In genomic region chr1:162359270-162359669, GRCm38 (mm10) we compare ENCODE assay signal across 8 mouse cellular contexts.
DNase-seq lines count a peak whose midpoint lies in the region; ATAC-seq lines count a peak whose summit lies in the region.

No protein-coding gene starts in this region.

- no peak overlapping the region for H3K27ac ChIP-seq in forebrain, embryonic 11.5 days (ENCODE audit: low read depth, low read length)
- H3K27ac ChIP-seq in midbrain, embryonic 10.5 days (replicated peaks): no peak overlapping the region

- H3K4me1 ChIP-seq in forebrain, embryonic 11.5 days (replicated peaks; ENCODE audit: control insufficient read depth, insufficient read depth, low read length): no peaks in the 10 kb centered on the region
- H3K4me1 ChIP-seq in midbrain, embryonic 10.5 days: peaks cover 3% of the 10 kb centered on the region; the same call in 1 of the 2 replicates

- no peak overlapping the region for H3K9ac ChIP-seq in forebrain, embryonic 11.5 days (ENCODE audit: low read length)

- H3K4me2 ChIP-seq in forebrain, embryonic 11.5 days (ENCODE audit: low read depth, low read length, severe bottlenecking): no peak overlapping the region

- no peaks in the 10 kb centered on the region for H3K9me3 ChIP-seq in forebrain, embryonic 11.5 days (ENCODE audit: control insufficient read depth, low read length)
- no peaks in the 10 kb centered on the region for H3K9me3 ChIP-seq in midbrain, embryonic 10.5 days (replicated peaks)

- H3K4me3 ChIP-seq in forebrain, embryonic 11.5 days (ENCODE audit: low read depth, low read length): no peak overlapping the region
- H3K4me3 ChIP-seq in midbrain, embryonic 10.5 days: no peak overlapping the region

- ATAC-seq in forebrain, embryonic 11.5 days (replicated peaks; ENCODE audit: low FRiP score): peak; percentile 61

- H3K36me3 ChIP-seq in forebrain, embryonic 11.5 days (ENCODE audit: control insufficient read depth, insufficient read depth, low read length): no peaks in the 10 kb centered on the region
- H3K36me3 ChIP-seq in midbrain, embryonic 10.5 days: no peaks in the 10 kb centered on the region
- no peaks in the 10 kb centered on the region for H3K36me3 ChIP-seq in splenic B cell, adult 2 months (ENCODE audit: control insufficient read depth, insufficient read depth, low read length, poor library complexity, severe bottlenecking)

- no peaks in the 10 kb centered on the region for H3K27me3 ChIP-seq in forebrain, embryonic 11.5 days (ENCODE audit: control insufficient read depth, insufficient read depth, low read length)
- no peaks in the 10 kb centered on the region for H3K27me3 ChIP-seq in midbrain, embryonic 10.5 days (ENCODE audit: low read depth, poor library complexity, severe bottlenecking)
- no peaks in the 10 kb centered on the region for H3K27me3 ChIP-seq in splenic B cell, adult 2 months (ENCODE audit: control insufficient read depth, insufficient read depth, low read length, poor library complexity, severe bottlenecking)

- peak; percentile 73 for DNase-seq in Muller cell, postnatal 12 days (ENCODE audit: inconsistent ontology term)
- DNase-seq in c-Kit-positive CD71-negative TER-119-negative erythroid progenitor cells, embryonic 14.5 days (ENCODE audit: low read depth): peak; percentile 14
- peak; percentile 67 for DNase-seq in forebrain, embryonic 11.5 days (ENCODE audit: low spot score)
- DNase-seq in induced T-regulatory cell, adult 2 months (ENCODE audit: low read depth): peak; percentile 5
- peak; percentile 47 to 58 for DNase-seq in left cerebral cortex, adult 8-10 months (ENCODE audit: low spot score in 2 of 2)
- DNase-seq in midbrain, embryonic 10.5 days (ENCODE audit: low spot score): peak; percentile 28
- DNase-seq in splenic B cell, adult 2 months (ENCODE audit: low read depth, low spot score): peak; percentile 6
- DNase-seq in spleen, postnatal 36 days (ENCODE audit: low spot score in 2 of 2): no peak

- 63% methylated on average over 8 of the region's 8 CpGs for WGBS in forebrain, embryonic 11.5 days
- WGBS in midbrain, embryonic 10.5 days: 66% methylated on average over 8 of the region's 8 CpGs

Comparison
In these comparisons a context has a peak if more than half of its experiments do, and no peak if none do; other contexts are left out.
1. DNase-seq: peak in Muller cell, postnatal 12 days (single experiment), c-Kit-positive CD71-negative TER-119-negative erythroid progenitor cells, embryonic 14.5 days (single experiment), forebrain, embryonic 11.5 days (single experiment), induced T-regulatory cell, adult 2 months (single experiment), left cerebral cortex, adult 8-10 months (2 of 2), midbrain, embryonic 10.5 days (single experiment) and splenic B cell, adult 2 months (single experiment); none in spleen, postnatal 36 days (0 of 2).